Comparison of ENCODE assay signal across 20 mouse cellular contexts in genomic region chr2:150982051-150982450, GRCm38 (mm10).
"Had no signal": no experiment of that assay in that cellular context is flagged by ENCODE, and none has a peak within 500 bp of the region (broad histone marks: within the 10 kb centered on the region; RNA-seq: fewer than 3 reads in every experiment).

No protein-coding gene starts in this region.

- H3K4me1 ChIP-seq: midbrain, embryonic 10.5 days; midbrain, embryonic 12.5 days; neural tube, embryonic 13.5 days; neural tube, embryonic 15.5 days had no signal

- H3K27me3 ChIP-seq: liver, embryonic 13.5 days; liver, embryonic 15.5 days; midbrain, embryonic 12.5 days; neural tube, embryonic 13.5 days; neural tube, embryonic 15.5 days had no signal

- H3K36me3 ChIP-seq: neural tube, embryonic 15.5 days had no signal

- DNase-seq: lung, adult 18-20 months; lung, postnatal 10 days; lung, postnatal 4 days; midbrain, embryonic 14.5 days; retina, postnatal 1 day; right cerebral cortex, adult 18-20 months; right cerebral cortex, postnatal 25 days; right cerebral cortex, postnatal 4 days; spleen, adult 18-20 months; thymus, adult 18-20 months; thymus, postnatal 25 days; thymus, postnatal 4 days had no signal

- H3K27ac ChIP-seq: liver, embryonic 15.5 days; midbrain, embryonic 10.5 days; midbrain, embryonic 12.5 days; neural tube, embryonic 13.5 days; neural tube, embryonic 15.5 days had no signal

- H3K9me3 ChIP-seq: liver, embryonic 13.5 days; liver, embryonic 15.5 days; midbrain, embryonic 10.5 days; neural tube, embryonic 13.5 days; neural tube, embryonic 15.5 days had no signal

- H3K4me3 ChIP-seq: liver, embryonic 13.5 days; liver, embryonic 15.5 days; midbrain, embryonic 10.5 days; midbrain, embryonic 12.5 days; myocyte; neural tube, embryonic 13.5 days; neural tube, embryonic 15.5 days had no signal

- H3K4me2 ChIP-seq: liver, embryonic 13.5 days; liver, embryonic 15.5 days; lung, embryonic 14.5 days; midbrain, embryonic 12.5 days; neural tube, embryonic 13.5 days; neural tube, embryonic 15.5 days had no signal

- H3K9ac ChIP-seq: liver, embryonic 13.5 days; liver, embryonic 15.5 days; lung, embryonic 14.5 days; midbrain, embryonic 12.5 days; neural tube, embryonic 13.5 days; neural tube, embryonic 15.5 days had no signal
